In the genomic region with DNA sequence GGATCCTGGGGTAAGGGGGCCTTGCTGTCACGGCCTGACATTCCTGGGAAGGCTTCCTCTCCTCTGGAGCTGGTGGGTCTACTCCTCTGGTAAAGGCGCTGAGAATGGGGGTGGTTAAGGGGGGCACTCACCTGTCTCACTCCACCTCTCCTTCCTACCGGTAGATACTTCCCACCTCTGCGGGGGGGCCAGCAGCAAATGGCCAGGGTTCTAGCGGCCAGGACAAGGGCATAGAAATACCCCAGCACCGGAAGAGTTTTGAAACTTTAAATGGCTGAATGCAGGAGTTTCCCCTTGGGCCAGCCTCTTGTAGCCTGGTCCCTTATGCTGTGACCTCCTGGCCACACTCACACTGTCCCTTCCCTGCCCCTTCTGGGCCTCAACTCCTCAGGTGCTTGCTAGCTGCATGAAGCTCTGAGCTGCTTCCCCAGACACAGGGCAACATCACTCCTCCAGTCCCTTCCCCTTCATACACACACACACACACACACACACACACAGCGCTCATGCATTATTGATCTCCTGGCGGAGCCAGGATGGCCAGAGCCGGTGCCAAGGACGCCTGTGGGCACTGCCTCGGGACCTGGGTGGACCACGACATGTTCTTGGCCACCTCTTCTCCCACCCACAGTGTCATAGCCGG, we compare ENCODE assay signal across 9 mouse cellular contexts. TPM values are rescaled to one million over a fixed set of nuclear protein-coding genes. Genes with fewer than 3 reads are reported as not detected.
DNase-seq lines count a peak whose midpoint lies in the region; ATAC-seq lines count a peak whose summit lies in the region.
"Had no signal": no experiment of that assay in that cellular context is flagged by ENCODE, and none has a peak within 500 bp of the region (broad histone marks: within the 10 kb centered on the region; RNA-seq: fewer than 3 reads in every experiment).

No protein-coding gene starts in this region.

- H3K4me2 ChIP-seq in lung, embryonic 16.5 days (ENCODE audit: low read depth, low read length), result peak overlapping the region; percentile 91
- peak overlapping the region; percentile 82 for H3K4me2 ChIP-seq in hindbrain, embryonic 16.5 days (ENCODE audit: low read length)
- H3K4me2 ChIP-seq in midbrain, embryonic 15.5 days, result peak overlapping the region; percentile 96

- no peaks in the 10 kb centered on the region for H3K9me3 ChIP-seq in lung, embryonic 16.5 days (ENCODE audit: control insufficient read depth, low read length)
- H3K9me3 ChIP-seq in hindbrain, embryonic 16.5 days (ENCODE audit: control insufficient read depth, low read length), result no peaks in the 10 kb centered on the region
- no peaks in the 10 kb centered on the region for H3K9me3 ChIP-seq in midbrain, embryonic 15.5 days

- peak; percentile 44 for DNase-seq in adrenal gland, adult 2 months
- DNase-seq in adrenal gland, adult 18-20 months (ENCODE audit: low spot score in 2 of 2), result no peak
- DNase-seq in lung, postnatal 36 days, result no peak
- DNase-seq in spleen, postnatal 36 days (ENCODE audit: low spot score in 2 of 2), result no peak
- DNase-seq in spleen, postnatal 14 days (ENCODE audit: low spot score in 2 of 2), result no peak

- no peaks in the 10 kb centered on the region for H3K27me3 ChIP-seq in lung, embryonic 16.5 days (ENCODE audit: control insufficient read depth, insufficient read depth, low read depth, low read length)
- H3K27me3 ChIP-seq in hindbrain, embryonic 16.5 days (replicated peaks; ENCODE audit: control insufficient read depth, insufficient read depth, low read length), result no peaks in the 10 kb centered on the region
- no peaks in the 10 kb centered on the region for H3K27me3 ChIP-seq in midbrain, embryonic 15.5 days (replicated peaks)

- peak overlapping the region; percentile 81 for H3K27ac ChIP-seq in lung, embryonic 16.5 days (ENCODE audit: low read length)
- peak overlapping the region; percentile 78 for H3K27ac ChIP-seq in hindbrain, embryonic 16.5 days (ENCODE audit: low read depth, low read length)
- H3K27ac ChIP-seq in midbrain, embryonic 15.5 days, result peak overlapping the region; percentile 67

- H3K36me3 ChIP-seq in lung, embryonic 16.5 days (ENCODE audit: control insufficient read depth, insufficient read depth, low read length), result peaks cover 16% of the 10 kb centered on the region
- H3K36me3 ChIP-seq in hindbrain, embryonic 16.5 days (ENCODE audit: control insufficient read depth, insufficient read depth, low read length), result peaks cover 18% of the 10 kb centered on the region
- peaks cover 25% of the 10 kb centered on the region; the same call in 1 of the 2 replicates for H3K36me3 ChIP-seq in midbrain, embryonic 15.5 days (replicated peaks)

- peak overlapping the region; percentile 89 for H3K9ac ChIP-seq in lung, embryonic 16.5 days (ENCODE audit: low read length)
- H3K9ac ChIP-seq in hindbrain, embryonic 16.5 days (ENCODE audit: low read depth, low read length), result peak overlapping the region; percentile 88
- H3K9ac ChIP-seq in midbrain, embryonic 15.5 days, result peak overlapping the region; percentile 79

- WGBS in lung, embryonic 16.5 days, result 15% methylated on average over 13 of the region's 13 CpGs
- WGBS in hindbrain, embryonic 16.5 days, result 20% methylated on average over 13 of the region's 13 CpGs
- 18% methylated on average over 13 of the region's 13 CpGs for WGBS in midbrain, embryonic 15.5 days

- peaks cover 16% of the 10 kb centered on the region for H3K4me1 ChIP-seq in lung, embryonic 16.5 days (replicated peaks; ENCODE audit: control insufficient read depth, insufficient read depth, low read length)
- H3K4me1 ChIP-seq in hindbrain, embryonic 16.5 days (ENCODE audit: control insufficient read depth, insufficient read depth, low read depth, low read length), result peaks cover 20% of the 10 kb centered on the region
- peaks cover 27% of the 10 kb centered on the region for H3K4me1 ChIP-seq in midbrain, embryonic 15.5 days

- ATAC-seq in lung, embryonic 16.5 days (ENCODE audit: low read depth), result peak; percentile 15; the same call in 1 of the 2 replicates
- peak; percentile 43 for ATAC-seq in hindbrain, embryonic 16.5 days
- peak; percentile 59 for ATAC-seq in midbrain, embryonic 15.5 days (replicated peaks)

- H3K4me3 ChIP-seq in lung, embryonic 16.5 days (ENCODE audit: low read length), result peak overlapping the region; percentile 82
- peak overlapping the region; percentile 71 for H3K4me3 ChIP-seq in hindbrain, embryonic 16.5 days (ENCODE audit: low read length)
- peak overlapping the region; percentile 61 for H3K4me3 ChIP-seq in midbrain, embryonic 15.5 days

RNA-seq across cellular contexts. Expression of gene Osbpl7, which starts 0.6 kb away (rescaled TPM):
- 10 to 100 TPM in 1 of 2 experiments, 1 to 10 TPM in 1; 7.4 to 12.7 TPM for total RNA-seq in adrenal gland, adult 2 months (2021)
- polyA plus RNA-seq in adrenal gland, adult 2 months (2012; rRNA removed), result 14.8 and 16.0 TPM in 2 replicates
- 1 to 10 TPM; 5.2 to 6.6 TPM for total RNA-seq in adrenal gland, adult 18-20 months (2021)
- polyA plus RNA-seq in lung, embryonic 16.5 days (2015; fragmentation: Nextera tagmentation; extraction: Ambion mirVana), result 12.4 and 14.3 TPM in 2 replicates
- polyA plus RNA-seq in hindbrain, embryonic 16.5 days (2015; fragmentation: Nextera tagmentation; extraction: Ambion mirVana), result 12.5 and 12.9 TPM in 2 replicates
- 12.8 and 14.1 TPM in 2 replicates for polyA plus RNA-seq in midbrain, embryonic 15.5 days (2015; fragmentation: Nextera tagmentation; extraction: Ambion mirVana)

RNA-seq across cellular contexts. Expression of gene Mrpl10, which starts 9.7 kb away (rescaled TPM):
- total RNA-seq in adrenal gland, adult 2 months (2021), result 100 to 1,000 TPM; 130 to 154 TPM
- 197 and 276 TPM in 2 replicates for polyA plus RNA-seq in adrenal gland, adult 2 months (2012; rRNA removed)
- total RNA-seq in adrenal gland, adult 18-20 months (2021), result 100 to 1,000 TPM; 128 to 134 TPM
- polyA plus RNA-seq in lung, embryonic 16.5 days (2015; fragmentation: Nextera tagmentation; extraction: Ambion mirVana), result 74.1 and 76.5 TPM in 2 replicates
- polyA plus RNA-seq in hindbrain, embryonic 16.5 days (2015; fragmentation: Nextera tagmentation; extraction: Ambion mirVana), result 63.4 and 66.9 TPM in 2 replicates
- 54.5 and 60.2 TPM in 2 replicates for polyA plus RNA-seq in midbrain, embryonic 15.5 days (2015; fragmentation: Nextera tagmentation; extraction: Ambion mirVana)

RNA-seq across cellular contexts. Expression of gene Lrrc46, which starts 9.9 kb away (rescaled TPM):
- total RNA-seq in adrenal gland, adult 2 months (2021), result 1 to 10 TPM in 1 of 2 experiments, under 1 TPM in 1; 0.98 to 1.1 TPM
- polyA plus RNA-seq in adrenal gland, adult 2 months (2012; rRNA removed), result 0.47 and 0.50 TPM in 2 replicates
- total RNA-seq in adrenal gland, adult 18-20 months (2021), result under 1 TPM; 0.60 to 0.74 TPM
- polyA plus RNA-seq in lung, embryonic 16.5 days (2015; fragmentation: Nextera tagmentation; extraction: Ambion mirVana), result 8.7 and 11.3 TPM in 2 replicates
- polyA plus RNA-seq in hindbrain, embryonic 16.5 days (2015; fragmentation: Nextera tagmentation; extraction: Ambion mirVana), result 3.4 and 3.9 TPM in 2 replicates
- polyA plus RNA-seq in midbrain, embryonic 15.5 days (2015; fragmentation: Nextera tagmentation; extraction: Ambion mirVana), result 3.4 and 3.8 TPM in 2 replicates
- total RNA-seq: hematopoietic stem cell, adult 5-6 weeks had no signal

RNA-seq across cellular contexts. Expression of gene Scrn2, which starts 21.3 kb away (rescaled TPM):
- 10 to 100 TPM; 13.3 to 25.0 TPM for total RNA-seq in adrenal gland, adult 2 months (2021)
- 27.6 and 28.6 TPM in 2 replicates for polyA plus RNA-seq in adrenal gland, adult 2 months (2012; rRNA removed)
- 10 to 100 TPM; 14.6 to 16.8 TPM for total RNA-seq in adrenal gland, adult 18-20 months (2021)
- 29.7 and 32.9 TPM in 2 replicates for polyA plus RNA-seq in lung, embryonic 16.5 days (2015; fragmentation: Nextera tagmentation; extraction: Ambion mirVana)
- polyA plus RNA-seq in hindbrain, embryonic 16.5 days (2015; fragmentation: Nextera tagmentation; extraction: Ambion mirVana), result 14.5 and 16.8 TPM in 2 replicates
- 15.0 and 16.4 TPM in 2 replicates for polyA plus RNA-seq in midbrain, embryonic 15.5 days (2015; fragmentation: Nextera tagmentation; extraction: Ambion mirVana)

RNA-seq across cellular contexts. Expression of gene Sp6, which starts 37.9 kb away (rescaled TPM):
- total RNA-seq in adrenal gland, adult 2 months (2021), result under 1 TPM; 0.09 to 0.24 TPM
- polyA plus RNA-seq in adrenal gland, adult 2 months (2012; rRNA removed), result 0.10 and 0.31 TPM in 2 replicates
- total RNA-seq in adrenal gland, adult 18-20 months (2021), result under 1 TPM; 0.06 to 0.13 TPM
- polyA plus RNA-seq in lung, embryonic 16.5 days (2015; fragmentation: Nextera tagmentation; extraction: Ambion mirVana), result 0.59 and 0.62 TPM in 2 replicates
- polyA plus RNA-seq in hindbrain, embryonic 16.5 days (2015; fragmentation: Nextera tagmentation; extraction: Ambion mirVana), result 0.32 and 0.35 TPM in 2 replicates
- 0.37 TPM in 1 of 2 replicates, not detected in the other for polyA plus RNA-seq in midbrain, embryonic 15.5 days (2015; fragmentation: Nextera tagmentation; extraction: Ambion mirVana)
